Mouse (Mus musculus): ENCODE measurements around the gene Iqcf5. TPM values are rescaled to one million over a fixed set of nuclear protein-coding genes. Genes with fewer than 3 reads are reported as not detected.

Iqcf5 gene
- polyA plus RNA-seq, 1 experiment: not detected

GRCm38 (mm10) chr9:106519909-106520308, 5.5 kb downstream of the Iqcf5 start:
- TF ChIP-seq POLR2A (IDR thresholded peaks at IDR 0.05; ENCODE audit: borderline replicate concordance, extremely low read depth, insufficient read depth, insufficient read length, poor library complexity, severe bottlenecking) (no peak), CTCF (IDR thresholded peaks at IDR 0.05; ENCODE audit: borderline replicate concordance, extremely low read depth, insufficient read depth, insufficient read length) (no peak)
- DNase-seq (ENCODE audit: low read depth): no peak

GRCm38 (mm10) chr9:106531833-106532232, 17.5 kb downstream of the Iqcf5 start:
- peak; percentile 64 for DNase-seq (ENCODE audit: low read depth)
- peak; percentile 94 for TF ChIP-seq CTCF (IDR thresholded peaks at IDR 0.05; ENCODE audit: borderline replicate concordance, extremely low read depth, insufficient read depth, insufficient read length)
- TF ChIP-seq POLR2A (IDR thresholded peaks at IDR 0.05; ENCODE audit: borderline replicate concordance, extremely low read depth, insufficient read depth, insufficient read length, poor library complexity, severe bottlenecking): no peak

GRCm38 (mm10) chr9:106534296-106534695, 19.9 kb downstream of the Iqcf5 start:
- TF ChIP-seq CTCF (IDR thresholded peaks at IDR 0.05; ENCODE audit: borderline replicate concordance, extremely low read depth, insufficient read depth, insufficient read length): no peak
- no peak for TF ChIP-seq POLR2A (IDR thresholded peaks at IDR 0.05; ENCODE audit: borderline replicate concordance, extremely low read depth, insufficient read depth, insufficient read length, poor library complexity, severe bottlenecking)
- DNase-seq (ENCODE audit: low read depth): no peak

GRCm38 (mm10) chr9:106534975-106535374, 20.6 kb downstream of the Iqcf5 start:
- no peak for DNase-seq (ENCODE audit: low read depth)
- TF ChIP-seq POLR2A (IDR thresholded peaks at IDR 0.05; ENCODE audit: borderline replicate concordance, extremely low read depth, insufficient read depth, insufficient read length, poor library complexity, severe bottlenecking): no peak
- no peak for TF ChIP-seq CTCF (IDR thresholded peaks at IDR 0.05; ENCODE audit: borderline replicate concordance, extremely low read depth, insufficient read depth, insufficient read length)

- TF ChIP-seq POLR2A (IDR thresholded peaks at IDR 0.05; ENCODE audit: borderline replicate concordance, extremely low read depth, insufficient read depth, insufficient read length, poor library complexity, severe bottlenecking): no peak
- no peak for TF ChIP-seq CTCF (IDR thresholded peaks at IDR 0.05; ENCODE audit: borderline replicate concordance, extremely low read depth, insufficient read depth, insufficient read length)
- DNase-seq (ENCODE audit: low read depth): no peak
These were observed 47.2 kb downstream of the Iqcf5 start, which contains the start of gene Iqcf3 for GRCm38 (mm10) chr9:106561531-106561930. Gene Iqcf3 (minus strand): TSS chr9:106561631.

- TF ChIP-seq POLR2A (IDR thresholded peaks at IDR 0.05; ENCODE audit: borderline replicate concordance, extremely low read depth, insufficient read depth, insufficient read length, poor library complexity, severe bottlenecking): no peak
- DNase-seq (ENCODE audit: low read depth): peak; percentile 2
These were observed 47.9 kb downstream of the Iqcf5 start for GRCm38 (mm10) chr9:106562291-106562690.

GRCm38 (mm10) chr9:106564025-106564424, 49.7 kb downstream of the Iqcf5 start:
- TF ChIP-seq POLR2A (IDR thresholded peaks at IDR 0.05; ENCODE audit: borderline replicate concordance, extremely low read depth, insufficient read depth, insufficient read length, poor library complexity, severe bottlenecking) (no peak), CTCF (IDR thresholded peaks at IDR 0.05; ENCODE audit: borderline replicate concordance, extremely low read depth, insufficient read depth, insufficient read length) (no peak)
- no peak for DNase-seq (ENCODE audit: low read depth)

Other genes starting within 250 kb of the Iqcf5 start
- gene Poc1a, start 233.5 kb upstream of the Iqcf5 start, polyA plus RNA-seq (2012; rRNA removed): 10.4 and 15.4 TPM in 2 replicates
- 41.5 and 50.3 TPM in 2 replicates for gene Dusp7, start 145.9 kb upstream of the Iqcf5 start, polyA plus RNA-seq (2012; rRNA removed)
- 747 and 913 TPM in 2 replicates for gene Rpl29, start 85.1 kb upstream of the Iqcf5 start, polyA plus RNA-seq (2012; rRNA removed)
- 14.9 and 15.7 TPM in 2 replicates for gene Acy1, start 76.3 kb upstream of the Iqcf5 start, polyA plus RNA-seq (2012; rRNA removed)
- gene Abhd14b, start 67.1 kb upstream of the Iqcf5 start, polyA plus RNA-seq (2012; rRNA removed): 12.8 and 20.4 TPM in 2 replicates
- 59.1 and 68.9 TPM in 2 replicates for gene Abhd14a, start 66.9 kb upstream of the Iqcf5 start, polyA plus RNA-seq (2012; rRNA removed)
- 607 and 743 TPM in 2 replicates for gene Pcbp4, start 61.3 kb upstream of the Iqcf5 start, polyA plus RNA-seq (2012; rRNA removed)
- 0.35 and 0.52 TPM in 2 replicates for gene Gpr62, start 48.6 kb upstream of the Iqcf5 start, polyA plus RNA-seq (2012; rRNA removed)
- 44.6 and 59.6 TPM in 2 replicates for gene Rrp9, start 38.6 kb upstream of the Iqcf5 start, polyA plus RNA-seq (2012; rRNA removed)
- 0.61 and 1.4 TPM in 2 replicates for gene Parp3, start 37.6 kb upstream of the Iqcf5 start, polyA plus RNA-seq (2012; rRNA removed)
- gene Iqcf1, start 14.6 kb upstream of the Iqcf5 start, polyA plus RNA-seq (2012; rRNA removed): not detected in 2 replicates
- not detected in 2 replicates for gene Iqcf3, start 47.1 kb downstream of the Iqcf5 start, polyA plus RNA-seq (2012; rRNA removed)
- gene Iqcf4, start 56.4 kb downstream of the Iqcf5 start, polyA plus RNA-seq (2012; rRNA removed): not detected in 2 replicates
- not detected in 2 replicates for gene Iqcf6, start 112.0 kb downstream of the Iqcf5 start, polyA plus RNA-seq (2012; rRNA removed)
- 11.8 and 13.3 TPM in 2 replicates for gene Grm2, start 141.5 kb downstream of the Iqcf5 start, polyA plus RNA-seq (2012; rRNA removed)
- gene Tex264, start 171.4 kb downstream of the Iqcf5 start, polyA plus RNA-seq (2012; rRNA removed): 50.2 and 53.1 TPM in 2 replicates